Mouse (Mus musculus): Measurements from ENCODE around the gene Olfr1202. TPM values are rescaled to one million over a fixed set of nuclear protein-coding genes. Genes with fewer than 3 reads are reported as not detected.

The Olfr1202 gene
- not detected for total RNA-seq (2021)
- long read RNA-seq, experiment 1 = 0 reads
- long read RNA-seq, experiment 2 = 0 reads

GRCm38 (mm10) chr2:88814196-88814595 lies at the start of gene Olfr1202:
Gene Olfr1202, plus strand, starts transcription at chr2:88814496.
- no peak for DNase-seq (ENCODE audit: low spot score)

- DNase-seq (ENCODE audit: low spot score) = no peak
Observed at GRCm38 (mm10) chr2:88770388-88770787, 43.9 kb upstream of the Olfr1202 start, which contains the start of gene Olfr1200. Gene Olfr1200, minus strand, starts transcription at chr2:88770488.

DNA sequence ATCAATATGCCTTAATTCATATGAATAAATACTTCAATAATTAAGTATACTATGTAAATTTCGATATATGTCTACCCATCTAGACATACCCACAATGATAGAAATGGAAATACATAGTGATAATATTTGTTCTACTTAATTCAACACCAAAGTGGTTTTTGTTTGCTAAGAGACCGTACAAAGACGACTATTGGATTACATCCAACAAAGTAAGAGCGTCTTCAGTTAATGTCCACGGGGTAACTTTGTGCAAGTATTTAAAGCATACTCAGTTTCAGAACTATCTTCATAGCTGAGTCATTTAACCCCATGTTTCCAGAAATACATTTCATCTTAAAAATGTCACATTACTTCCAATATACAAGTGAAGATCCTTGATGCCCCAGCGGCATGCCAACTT lies 21.6 kb upstream of the Olfr1202 start, which contains the start of gene Olfr1201:
Gene Olfr1201 (plus strand): TSS at position 301 of the 400 bp plus-strand sequence.
- DNase-seq (ENCODE audit: low spot score) = no peak

DNA sequence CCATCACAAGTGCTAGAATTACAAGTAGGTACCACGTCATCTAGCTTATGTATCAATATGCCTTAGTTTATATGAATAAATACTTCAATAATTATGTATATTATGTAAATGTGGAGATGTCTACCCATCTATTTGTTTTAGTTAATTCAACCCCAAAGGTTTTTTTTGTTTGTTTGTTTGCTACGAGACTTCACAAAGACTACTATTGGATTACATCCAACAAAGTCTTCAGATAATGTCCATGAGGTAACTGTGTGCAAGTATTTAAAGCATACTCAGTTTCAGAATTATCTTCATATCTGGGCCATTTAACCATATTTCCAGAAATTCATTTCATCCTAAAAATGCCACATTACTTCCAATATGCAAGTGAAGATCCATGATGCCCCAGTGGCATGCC lies 15.1 kb downstream of the Olfr1202 start, which contains the start of gene Olfr1205:
Gene Olfr1205 (plus strand): TSS at position 301 of the 400 bp plus-strand sequence.
- no peak for DNase-seq (ENCODE audit: low spot score)

DNA sequence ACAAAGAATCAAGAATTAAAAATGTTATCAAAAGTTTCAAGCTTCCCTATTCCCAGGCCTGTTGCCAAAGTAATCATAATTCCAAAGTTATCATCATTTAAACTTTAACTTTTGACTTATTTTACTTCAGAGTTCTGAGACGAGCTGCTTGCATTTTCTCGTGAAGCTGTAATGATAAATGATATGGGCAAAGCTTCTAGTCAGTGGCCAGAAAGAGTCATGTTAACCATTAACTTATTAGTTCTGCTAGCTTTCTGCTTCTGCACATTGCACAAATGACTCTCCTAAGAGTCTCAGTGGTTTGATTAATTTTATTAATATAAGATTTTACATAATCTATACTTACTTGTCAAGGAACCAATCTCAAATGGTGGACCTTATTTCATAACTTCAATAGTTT lies 24.2 kb downstream of the Olfr1202 start:
- no peak for DNase-seq (ENCODE audit: low spot score)

DNA sequence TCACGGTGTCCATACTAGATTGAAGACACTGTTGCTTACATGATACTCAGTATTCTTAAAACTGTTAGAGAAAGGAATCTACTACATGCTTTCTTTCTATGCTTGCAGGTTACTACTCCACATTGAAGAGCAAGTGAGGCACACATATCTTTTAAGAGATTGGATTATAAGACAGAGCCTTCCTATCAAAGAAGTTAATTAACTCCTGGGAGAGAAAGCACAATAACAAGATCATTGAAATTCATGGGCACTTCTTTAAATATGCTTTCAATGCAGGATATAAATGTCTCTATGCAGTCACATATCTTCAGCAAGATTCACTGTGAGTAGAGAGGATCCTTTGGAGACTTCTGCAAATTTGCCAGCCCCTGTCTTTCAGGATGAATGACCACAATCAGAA lies 34.7 kb downstream of the Olfr1202 start, which contains the start of gene Olfr1204:
Gene Olfr1204 (plus strand): TSS at position 301 of the 400 bp plus-strand sequence.
- no peak for DNase-seq (ENCODE audit: low spot score)

GRCm38 (mm10) chr2:88862931-88863330 lies 48.6 kb downstream of the Olfr1202 start, which contains the start of gene Olfr1206:
Gene Olfr1206, plus strand, starts transcription at chr2:88863231.
- DNase-seq (ENCODE audit: low spot score) = no peak

Other genes with a start within 250 kb of the Olfr1202 start
- not detected for gene Olfr1189, start 228.0 kb upstream of the Olfr1202 start, total RNA-seq (2021)
- gene Olfr1191-ps1, start 174.0 kb upstream of the Olfr1202 start, total RNA-seq (2021) = under 1 TPM in 1 of 2 experiments, not detected in 1; 0.05 TPM
- not detected for gene Olfr1192-ps1, start 166.0 kb upstream of the Olfr1202 start, total RNA-seq (2021)
- gene Olfr1193, start 138.9 kb upstream of the Olfr1202 start, total RNA-seq (2021) = not detected
- gene Olfr1195, start 125.3 kb upstream of the Olfr1202 start, total RNA-seq (2021) = not detected
- gene Olfr1196, start 109.9 kb upstream of the Olfr1202 start, total RNA-seq (2021) = not detected
- gene Olfr1197, start 82.1 kb upstream of the Olfr1202 start, total RNA-seq (2021) = not detected
- gene Olfr1198, start 63.1 kb upstream of the Olfr1202 start, total RNA-seq (2021) = not detected
- not detected for gene Olfr1199, start 54.0 kb upstream of the Olfr1202 start, total RNA-seq (2021)
- not detected for gene Olfr1200, start 44.0 kb upstream of the Olfr1202 start, total RNA-seq (2021)
- gene Olfr1201, start 21.5 kb upstream of the Olfr1202 start, total RNA-seq (2021) = not detected
- not detected for gene Olfr1205, start 15.2 kb downstream of the Olfr1202 start, total RNA-seq (2021)
- not detected for gene Olfr1204, start 34.8 kb downstream of the Olfr1202 start, total RNA-seq (2021)
- gene Olfr1206, start 48.7 kb downstream of the Olfr1202 start, total RNA-seq (2021) = not detected
- gene Olfr1208, start 87.8 kb downstream of the Olfr1202 start, total RNA-seq (2021) = not detected
- gene Olfr1209, start 100.7 kb downstream of the Olfr1202 start, total RNA-seq (2021) = not detected
- not detected for gene Olfr1211, start 123.6 kb downstream of the Olfr1202 start, total RNA-seq (2021)
- not detected for gene Olfr1212, start 139.5 kb downstream of the Olfr1202 start, total RNA-seq (2021)
- not detected for gene Gm13762, start 165.8 kb downstream of the Olfr1202 start, total RNA-seq (2021)
- gene Olfr1214, start 178.2 kb downstream of the Olfr1202 start, total RNA-seq (2021) = not detected
- gene Olfr1215, start 192.5 kb downstream of the Olfr1202 start, total RNA-seq (2021) = not detected
- not detected for gene Olfr1216, start 203.8 kb downstream of the Olfr1202 start, total RNA-seq (2021)
- not detected for gene Olfr1217, start 217.6 kb downstream of the Olfr1202 start, total RNA-seq (2021)
- gene Olfr1218, start 246.7 kb downstream of the Olfr1202 start, total RNA-seq (2021) = not detected